Mouse (Mus musculus) embryonic facial prominence, embryonic 13.5 days (tissue): Measurements from ENCODE around the gene Adamts8. TPM values are rescaled to one million over a fixed set of nuclear protein-coding genes. Genes with fewer than 3 reads are reported as not detected.
A peak's percentile ranks its signal among the peaks of the same experiment; 100 is the strongest.

ENCODE experiments used
- ATAC-seq: fragments of 200-750 bp; cut with Nextera tagmentation; 2 replicates; pipeline ENCODE4 v1.8.0; 2017; ENCODE audit warnings: low read depth; ENCODE audit not compliant: insufficient number of reproducible peaks, insufficient read depth, low FRiP score, low TSS enrichment
- H3K27ac ChIP-seq: fragments of 300-500 bp; sonication (generic); 2 replicates; pipeline ENCODE4 v1.5.1; 2015; ENCODE audit warnings: moderate library complexity, mild to moderate bottlenecking, inconsistent platforms
- H3K27me3 ChIP-seq: fragments of 300-500 bp; sonication (generic); 2 replicates; pipeline ENCODE4 v1.6.1; 2015; ENCODE audit warnings: mild to moderate bottlenecking, inconsistent platforms
- H3K36me3 ChIP-seq: fragments of 300-500 bp; sonication (generic); 2 replicates; pipeline ENCODE4 v1.6.1; 2015; ENCODE audit warnings: mild to moderate bottlenecking, inconsistent platforms
- H3K4me1 ChIP-seq: fragments of 300-500 bp; sonication (generic); 2 replicates; pipeline ENCODE4 v1.6.1; 2015; ENCODE audit warnings: inconsistent platforms
- H3K4me2 ChIP-seq: fragments of 300-500 bp; sonication (generic); 2 replicates; pipeline ENCODE4 v1.6.1; 2015; ENCODE audit warnings: moderate library complexity, mild to moderate bottlenecking, inconsistent platforms
- H3K4me3 ChIP-seq: fragments of 300-500 bp; sonication (generic); 2 replicates; pipeline ENCODE4 v1.5.1; 2015; ENCODE audit warnings: mild to moderate bottlenecking, inconsistent platforms
- H3K9ac ChIP-seq: fragments of 300-500 bp; sonication (generic); 2 replicates; pipeline ENCODE4 v1.6.1; 2015; ENCODE audit warnings: mild to moderate bottlenecking, inconsistent platforms
- H3K9me3 ChIP-seq: fragments of 300-500 bp; sonication (generic); 2 replicates; pipeline ENCODE4 v1.6.1; 2016; ENCODE audit warnings: inconsistent platforms
- WGBS: fragments of 180-500 bp; shearing (Covaris S2); methylation state at CpG from one replicate; pipeline ENCODE4 v1.1.7; 2015; ENCODE audit warnings: mixed read lengths; 5-methylcytosine and 5-hydroxymethylcytosine counted together
- polyA plus RNA-seq: library from polyadenylated mRNA; unstranded; fragments of >200 nt; fragmentation: Nextera tagmentation; extraction: Ambion mirVana; gene quantifications from 2 replicates; pipeline ENCODE4 v1.2.1, GENCODE M21; 2015

Adamts8 gene
- polyA plus RNA-seq, 1 experiment from 2014 or later, result 2.0 TPM

GRCm38 (mm10) chr9:30922197-30922894, 20.0 kb upstream of the Adamts8 start, which contains the start of gene Adamts15:
Adamts15 (minus strand) TSS chr9:30922452.
- H3K27ac ChIP-seq, result no peak within 1 kb of the TSS; the same call in 1 of the 2 replicates
- H3K4me2 ChIP-seq, result peak within 1 kb of the TSS; percentile 97
- peaks cover 35% of the 10 kb centered on the region for H3K4me1 ChIP-seq
- H3K27me3 ChIP-seq, result peaks cover 32% of the 10 kb centered on the region
- no peaks in the 10 kb centered on the region for H3K9me3 ChIP-seq
- WGBS, result under 1% methylated on average over 47 of the region's 47 CpGs
- no peaks in the 10 kb centered on the region for H3K36me3 ChIP-seq
- peak within 1 kb of the TSS; percentile 64 for H3K4me3 ChIP-seq
- H3K9ac ChIP-seq, result peak within 1 kb of the TSS; percentile 74
- ATAC-seq, result peak; percentile 69

GRCm38 (mm10) chr9:30928759-30929158, 13.6 kb upstream of the Adamts8 start:
- no peak for ATAC-seq
- Histone ChIP-seq H3K4me1 (no peaks in the 10 kb centered on the region), H3K9me3 (no peaks in the 10 kb centered on the region), H3K36me3 (no peaks in the 10 kb centered on the region), H3K9ac (no peak overlapping the region), H3K27me3 (no peaks in the 10 kb centered on the region), H3K4me3 (no peak overlapping the region), H3K4me2 (no peak overlapping the region), H3K27ac (no peak overlapping the region)
- WGBS, result 88% methylated on average over 2 of the region's 2 CpGs

GRCm38 (mm10) chr9:30932346-30932745, 10.0 kb upstream of the Adamts8 start:
- H3K4me3 ChIP-seq, result no peak overlapping the region
- WGBS, result 76% methylated on average over 4 of the region's 4 CpGs
- H3K9me3 ChIP-seq, result no peaks in the 10 kb centered on the region
- no peaks in the 10 kb centered on the region for H3K27me3 ChIP-seq
- 0 out of 2 replicates have a peak, but pooled peaks cover 3% of the 10 kb centered on the region for H3K4me1 ChIP-seq
- no peak overlapping the region for H3K9ac ChIP-seq
- H3K27ac ChIP-seq, result no peak overlapping the region
- ATAC-seq, result no peak
- no peak overlapping the region for H3K4me2 ChIP-seq
- H3K36me3 ChIP-seq, result no peaks in the 10 kb centered on the region

GRCm38 (mm10) chr9:30934827-30935226, 7.5 kb upstream of the Adamts8 start:
- H3K4me1 ChIP-seq, result 0 out of 2 replicates have a peak, but pooled peaks cover 3% of the 10 kb centered on the region
- H3K9me3 ChIP-seq, result no peaks in the 10 kb centered on the region
- no peaks in the 10 kb centered on the region for H3K36me3 ChIP-seq
- no peak overlapping the region for H3K4me2 ChIP-seq
- 57% methylated on average over 6 of the region's 6 CpGs for WGBS
- no peak for ATAC-seq
- H3K27me3 ChIP-seq, result 0 out of 2 replicates have a peak, but pooled peaks cover 3% of the 10 kb centered on the region
- H3K9ac ChIP-seq, result no peak overlapping the region
- no peak overlapping the region for H3K4me3 ChIP-seq
- H3K27ac ChIP-seq, result no peak overlapping the region

GRCm38 (mm10) chr9:30936674-30937438, 5.5 kb upstream of the Adamts8 start:
- H3K9me3 ChIP-seq, result no peaks in the 10 kb centered on the region
- peak overlapping the region; percentile 33 for H3K4me2 ChIP-seq
- no peak overlapping the region for H3K4me3 ChIP-seq
- H3K36me3 ChIP-seq, result no peaks in the 10 kb centered on the region
- no peak overlapping the region for H3K9ac ChIP-seq
- 0 out of 2 replicates have a peak, but pooled peaks have one; percentile 43 for ATAC-seq
- peaks cover 3% of the 10 kb centered on the region; the same call in 1 of the 2 replicates for H3K4me1 ChIP-seq
- peaks cover 18% of the 10 kb centered on the region for H3K27me3 ChIP-seq
- 22% methylated on average over 9 of the region's 9 CpGs for WGBS
- no peak overlapping the region for H3K27ac ChIP-seq

GRCm38 (mm10) chr9:30940328-30940727, 2.0 kb upstream of the Adamts8 start:
- Histone ChIP-seq H3K9me3 (no peaks in the 10 kb centered on the region), H3K4me3 (no peak overlapping the region), H3K36me3 (no peaks in the 10 kb centered on the region), H3K27me3 (peaks cover 53% of the 10 kb centered on the region), H3K4me2 (no peak overlapping the region), H3K9ac (no peak overlapping the region), H3K4me1 (peaks cover 23% of the 10 kb centered on the region), H3K27ac (no peak overlapping the region)
- no peak for ATAC-seq
- WGBS, result 6% methylated on average over 6 of the region's 6 CpGs

GRCm38 (mm10) chr9:30943341-30943740, 979 bp downstream of the Adamts8 start:
- ATAC-seq, result no peak
- peaks cover 72% of the 10 kb centered on the region for H3K27me3 ChIP-seq
- peak overlapping the region; percentile 100 for H3K4me2 ChIP-seq
- H3K4me3 ChIP-seq, result peak overlapping the region; percentile 63
- peaks cover 20% of the 10 kb centered on the region for H3K4me1 ChIP-seq
- under 1% methylated on average over 14 of the region's 14 CpGs for WGBS
- no peaks in the 10 kb centered on the region for H3K9me3 ChIP-seq
- H3K27ac ChIP-seq, result no peak overlapping the region
- H3K9ac ChIP-seq, result peak overlapping the region; percentile 73
- no peaks in the 10 kb centered on the region for H3K36me3 ChIP-seq

GRCm38 (mm10) chr9:30944234-30944633, 1.9 kb downstream of the Adamts8 start:
- Histone ChIP-seq H3K4me1 (peaks cover 20% of the 10 kb centered on the region), H3K36me3 (no peaks in the 10 kb centered on the region), H3K27me3 (peaks cover 69% of the 10 kb centered on the region), H3K9me3 (no peaks in the 10 kb centered on the region), H3K9ac (no peak overlapping the region), H3K27ac (no peak overlapping the region), H3K4me3 (peak overlapping the region; percentile 63; the same call in 1 of the 2 replicates), H3K4me2 (peak overlapping the region; percentile 100; the same call in 1 of the 2 replicates)
- no peak for ATAC-seq
- 22% methylated on average over 1 of the region's 1 CpGs for WGBS

- Histone ChIP-seq H3K27me3 (peaks cover 69% of the 10 kb centered on the region), H3K4me2 (no peak overlapping the region), H3K9me3 (no peaks in the 10 kb centered on the region), H3K4me3 (no peak overlapping the region), H3K9ac (no peak overlapping the region), H3K27ac (no peak overlapping the region), H3K4me1 (peaks cover 23% of the 10 kb centered on the region), H3K36me3 (no peaks in the 10 kb centered on the region)
- 67% methylated on average over 1 of the region's 1 CpGs for WGBS
- no peak for ATAC-seq
Measured at GRCm38 (mm10) chr9:30945276-30945675, 2.9 kb downstream of the Adamts8 start.

GRCm38 (mm10) chr9:30949422-30949821, 7.1 kb downstream of the Adamts8 start:
- Histone ChIP-seq H3K9me3 (no peaks in the 10 kb centered on the region), H3K4me3 (no peak overlapping the region), H3K4me2 (no peak overlapping the region), H3K27ac (no peak overlapping the region), H3K9ac (no peak overlapping the region), H3K36me3 (no peaks in the 10 kb centered on the region), H3K4me1 (peaks cover 9% of the 10 kb centered on the region; the same call in 1 of the 2 replicates), H3K27me3 (peaks cover 28% of the 10 kb centered on the region)
- ATAC-seq, result no peak
- WGBS, result 79% methylated on average over 3 of the region's 3 CpGs

- peaks cover 23% of the 10 kb centered on the region for H3K27me3 ChIP-seq
- H3K4me3 ChIP-seq, result no peak overlapping the region
- H3K9me3 ChIP-seq, result no peaks in the 10 kb centered on the region
- no peaks in the 10 kb centered on the region for H3K36me3 ChIP-seq
- H3K4me1 ChIP-seq, result peaks cover 9% of the 10 kb centered on the region; the same call in 1 of the 2 replicates
- H3K4me2 ChIP-seq, result no peak overlapping the region
- 81% methylated on average over 4 of the region's 4 CpGs for WGBS
- ATAC-seq, result no peak
- no peak overlapping the region for H3K27ac ChIP-seq
- no peak overlapping the region for H3K9ac ChIP-seq
Measured at GRCm38 (mm10) chr9:30949971-30950370, 7.6 kb downstream of the Adamts8 start.
